Mouse (Mus musculus) retina, adult 2 months (tissue): ENCODE data around the gene Ces1a.

Experiments
- DNase-seq: peaks from one replicate; pipeline ENCODE4 v3.0.0-alpha.2; 2012; ENCODE audit warnings: low read depth, low spot score

The Ces1a gene

DNA sequence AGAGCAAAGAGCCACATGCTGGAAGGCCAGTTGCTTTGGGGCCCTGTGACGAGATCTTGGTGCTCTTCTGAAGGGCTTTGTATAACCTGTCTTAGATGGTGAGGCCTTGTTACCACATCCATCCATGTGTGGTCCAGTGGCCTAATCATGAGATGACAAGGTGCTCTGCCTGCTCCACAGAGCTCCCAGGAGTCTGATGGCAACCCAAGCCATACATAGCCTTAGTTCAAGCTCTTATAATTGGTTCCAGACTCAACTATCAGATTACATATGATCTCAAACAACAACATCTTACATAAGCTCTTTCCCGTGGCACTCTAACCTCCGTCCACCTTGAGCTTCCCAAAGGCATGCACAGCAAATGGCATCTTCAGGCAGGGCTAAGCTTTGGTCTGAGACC lies at the start of gene Ces1a:
Gene Ces1a (minus strand): TSS at position 101 of the 400 bp plus-strand sequence.
- no peak for DNase-seq

DNA sequence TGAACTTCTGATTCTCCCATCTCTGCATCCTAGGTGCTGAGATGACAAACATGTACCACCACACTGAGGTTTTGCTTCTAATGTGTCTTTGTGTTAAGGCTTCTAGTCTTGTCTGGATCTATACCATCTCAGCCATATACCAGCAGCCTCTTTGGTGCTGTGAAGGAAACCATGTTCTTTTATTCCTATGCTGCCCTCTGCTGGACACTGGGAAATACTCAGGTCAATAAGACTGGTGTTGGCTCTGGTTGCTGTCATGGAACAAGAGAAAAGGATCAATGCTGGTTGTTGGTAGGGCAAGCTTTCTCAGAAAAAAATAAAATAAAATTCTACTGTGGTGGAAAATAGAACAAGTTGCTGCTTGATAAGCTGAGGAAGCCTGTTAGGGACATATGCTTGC lies 47.4 kb upstream of the Ces1a start:
- DNase-seq = peak; percentile 13

DNA sequence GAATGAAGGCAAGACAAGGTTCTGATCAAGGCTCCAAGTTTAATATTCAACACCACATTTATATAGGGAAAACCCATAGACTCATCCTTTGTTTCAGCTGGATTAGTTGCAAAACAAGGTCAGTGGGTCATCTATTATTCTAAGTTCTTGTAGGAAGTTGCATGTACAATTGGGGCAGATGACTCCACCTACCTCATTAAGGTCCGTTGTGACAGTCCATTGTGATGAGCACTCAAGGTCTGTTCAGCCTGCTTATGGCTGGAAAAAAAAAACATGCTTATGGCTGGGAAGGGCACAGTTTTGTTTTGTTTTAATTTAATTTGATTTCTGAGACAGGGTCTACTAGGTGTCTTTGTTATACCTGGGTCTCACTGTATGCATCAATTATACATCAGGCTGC lies 43.3 kb upstream of the Ces1a start:
- DNase-seq = no peak

DNA sequence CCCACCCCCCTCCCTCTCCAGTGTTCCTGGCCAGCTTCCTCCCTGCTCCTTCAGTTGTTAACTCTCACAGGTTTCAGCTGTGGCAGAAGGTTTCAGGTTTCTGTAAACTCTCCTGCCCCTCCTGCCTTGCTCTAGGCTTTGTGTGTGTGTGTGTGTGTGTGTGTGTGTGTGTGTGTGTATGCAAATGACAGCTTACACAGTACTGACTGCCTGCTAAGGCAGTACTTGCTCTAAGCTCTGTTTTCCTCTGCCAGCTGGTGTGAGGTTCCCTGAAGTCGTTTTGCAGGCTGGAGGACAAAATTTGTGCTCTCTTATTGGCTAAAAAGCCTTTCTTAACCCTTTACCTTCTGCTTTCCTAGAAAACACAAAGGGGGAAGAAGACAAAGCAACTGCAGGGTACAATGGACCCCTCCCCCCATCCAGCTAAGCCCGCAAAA lies 40.7 kb upstream of the Ces1a start:
- no peak for DNase-seq

DNA sequence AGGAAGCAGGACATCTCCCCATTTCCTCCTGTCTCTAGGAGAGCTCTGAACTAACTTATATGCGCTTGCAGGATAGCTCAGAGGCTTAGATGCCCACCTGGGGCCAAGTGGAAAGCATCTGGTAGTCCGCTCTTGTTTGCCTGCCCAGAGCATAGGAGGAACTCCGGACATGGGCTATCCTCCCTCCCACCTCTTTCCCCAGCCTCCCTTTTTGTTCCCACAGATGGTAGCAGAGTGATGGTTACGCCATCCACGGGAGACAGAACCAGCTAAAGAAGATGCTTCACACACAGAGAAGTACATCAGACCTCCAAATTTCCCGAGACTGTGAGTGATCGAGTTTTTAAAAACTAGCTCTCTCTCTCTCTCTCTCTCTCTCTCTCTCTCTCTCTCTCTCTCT lies 40.2 kb upstream of the Ces1a start:
- DNase-seq = no peak

DNA sequence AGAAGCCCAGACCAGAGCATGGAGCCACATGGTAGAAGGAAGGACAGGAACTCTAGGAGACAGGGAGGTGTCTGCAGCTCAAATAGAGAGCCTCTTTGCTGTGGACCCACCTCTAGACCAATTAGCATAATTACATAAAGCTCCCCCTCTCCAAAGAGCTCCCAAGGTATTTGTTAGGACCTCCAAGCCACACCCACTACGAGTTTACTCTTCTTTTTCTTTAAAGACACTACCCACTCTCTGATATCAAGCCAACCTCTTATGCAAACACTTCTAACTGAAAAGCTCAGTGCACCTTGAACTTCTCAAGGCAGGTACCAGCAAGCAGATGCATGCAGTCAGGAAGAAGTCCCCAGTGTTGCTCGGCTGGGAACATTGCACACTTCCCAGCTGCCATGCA lies 31.9 kb upstream of the Ces1a start, which contains the start of gene Ces1b:
Gene Ces1b (minus strand): TSS at position 131 of the 400 bp plus-strand sequence.
- no peak for DNase-seq

DNA sequence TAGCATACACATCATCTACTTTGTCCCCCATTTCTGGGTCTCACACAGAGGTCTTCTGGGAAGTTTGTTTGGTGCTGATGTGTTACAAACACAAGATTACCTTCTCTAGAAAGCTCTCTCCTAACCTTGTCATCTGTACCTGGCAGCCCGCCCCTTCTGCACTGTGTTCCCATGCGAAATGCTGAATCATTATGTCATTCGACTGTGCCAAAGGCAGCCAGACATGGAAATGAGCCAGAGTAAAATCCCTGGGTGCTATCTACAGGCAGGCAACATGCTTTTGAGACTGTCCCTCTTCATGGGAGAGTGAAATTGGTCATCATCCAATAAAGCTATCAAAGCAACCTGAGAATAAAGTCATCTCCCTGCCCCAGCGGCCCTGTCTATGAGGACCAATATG lies 27.3 kb upstream of the Ces1a start:
- DNase-seq = no peak

DNA sequence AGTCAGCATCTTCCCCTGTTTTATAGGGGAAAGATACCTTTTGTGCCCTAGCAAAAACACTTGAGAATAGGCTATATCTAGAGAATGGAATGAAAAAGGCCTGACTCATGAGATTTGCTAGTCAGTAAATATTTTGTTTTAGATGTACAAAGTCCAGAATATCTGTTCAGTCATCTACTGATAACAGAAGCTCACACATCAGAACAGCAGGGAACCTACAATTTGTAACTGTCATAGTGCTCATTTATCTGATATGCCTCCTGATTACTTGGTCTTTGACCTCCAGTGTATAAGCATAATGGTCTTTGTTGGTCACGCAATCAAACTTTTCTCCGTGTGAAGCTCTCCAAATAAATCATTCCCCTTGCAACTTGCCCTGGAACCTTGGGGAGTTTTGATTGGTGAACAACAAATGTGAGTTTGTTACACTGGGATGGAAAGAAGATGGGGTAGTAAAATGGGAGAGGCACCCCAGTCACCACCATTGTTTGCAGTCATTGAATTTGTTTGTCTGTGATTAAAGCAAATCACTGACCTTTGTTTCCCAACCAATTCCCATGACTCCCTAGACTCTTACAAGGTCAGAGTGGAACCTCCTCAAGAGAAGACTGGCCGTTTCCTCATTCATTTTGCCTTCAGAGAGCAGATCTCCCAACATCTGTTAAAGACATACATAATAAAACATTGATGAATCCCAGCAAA lies 15.6 kb upstream of the Ces1a start:
- DNase-seq = no peak

DNA sequence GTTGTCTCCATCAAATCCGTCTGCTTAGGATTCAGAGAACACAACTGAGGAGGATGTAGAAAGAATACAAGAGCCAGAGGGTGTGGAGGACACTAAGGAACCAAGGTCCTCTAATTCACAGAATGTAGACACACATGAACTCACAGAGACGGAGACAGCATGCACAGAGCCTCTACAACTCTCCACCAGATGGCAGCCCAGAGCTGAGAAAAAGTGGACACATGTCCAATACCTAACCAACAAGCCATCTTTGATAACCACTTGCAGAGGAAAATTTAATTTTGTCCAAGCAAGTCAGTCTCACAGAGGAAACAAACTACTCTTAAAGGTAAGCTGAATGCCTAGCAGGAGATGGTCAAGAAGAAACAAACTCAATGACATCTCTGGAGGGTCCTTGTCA lies 11.2 kb upstream of the Ces1a start:
- peak; percentile 41 for DNase-seq

DNA sequence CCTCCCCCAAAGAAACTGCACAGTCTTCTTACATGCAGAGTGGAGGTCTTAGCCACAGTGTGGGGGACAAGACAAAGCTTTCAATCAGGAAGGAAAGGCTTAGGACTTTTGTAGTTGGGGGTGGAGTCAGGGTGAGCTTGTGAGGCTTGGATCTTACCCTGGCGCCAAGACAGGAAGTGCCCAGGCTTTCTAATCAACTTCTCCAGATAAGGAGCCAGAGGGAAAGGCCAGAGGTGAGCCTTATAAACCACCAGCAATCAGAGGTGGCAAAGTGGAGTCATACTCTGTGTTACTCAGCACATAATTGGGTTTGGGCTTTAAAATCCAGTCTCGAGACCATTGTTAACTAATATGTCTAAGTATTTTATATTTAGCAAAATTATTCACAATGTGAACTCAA lies 7.2 kb upstream of the Ces1a start:
- DNase-seq = no peak

DNA sequence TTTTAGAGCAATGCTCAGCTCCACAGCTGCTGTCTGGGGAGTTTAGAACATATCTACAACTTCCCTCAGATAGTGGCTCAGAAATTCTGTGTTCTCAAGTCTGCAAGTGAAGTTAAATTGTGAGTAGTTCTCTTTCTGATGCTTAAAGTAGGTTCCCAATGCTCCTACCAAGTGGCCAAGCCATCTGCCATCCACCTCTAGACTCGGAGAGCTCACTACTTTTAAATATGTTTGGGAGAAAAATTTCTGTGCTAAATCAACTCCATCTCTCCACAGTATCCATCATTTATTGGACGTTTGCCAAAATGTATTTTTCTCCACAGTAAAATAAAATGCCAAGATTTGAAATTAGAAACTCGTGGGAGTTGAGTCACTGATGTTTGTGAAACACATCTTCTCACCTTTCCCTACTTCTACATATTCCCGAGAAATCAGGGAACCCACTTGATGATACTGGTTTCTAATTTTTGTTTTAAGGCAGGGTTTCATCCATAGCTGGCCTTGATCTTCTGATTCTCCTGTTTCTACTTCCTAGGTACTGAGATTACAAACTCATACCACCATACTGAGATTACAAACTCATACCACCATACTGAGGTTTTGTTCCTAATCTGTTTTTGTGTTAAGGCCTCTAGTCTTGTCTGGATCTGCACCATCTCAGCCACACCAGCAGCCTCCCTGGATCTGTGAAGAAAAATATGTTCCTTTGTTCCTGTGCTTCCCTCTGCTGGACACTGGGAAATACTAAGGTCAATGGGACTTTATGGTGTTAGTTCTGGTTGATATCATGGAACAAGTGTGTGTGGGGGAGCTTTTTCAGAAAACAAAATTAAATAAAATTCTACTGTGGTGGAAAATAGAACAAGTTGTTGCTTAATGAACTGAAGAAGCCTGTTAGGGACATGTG lies 771 bp upstream of the Ces1a start:
- no peak for DNase-seq

DNA sequence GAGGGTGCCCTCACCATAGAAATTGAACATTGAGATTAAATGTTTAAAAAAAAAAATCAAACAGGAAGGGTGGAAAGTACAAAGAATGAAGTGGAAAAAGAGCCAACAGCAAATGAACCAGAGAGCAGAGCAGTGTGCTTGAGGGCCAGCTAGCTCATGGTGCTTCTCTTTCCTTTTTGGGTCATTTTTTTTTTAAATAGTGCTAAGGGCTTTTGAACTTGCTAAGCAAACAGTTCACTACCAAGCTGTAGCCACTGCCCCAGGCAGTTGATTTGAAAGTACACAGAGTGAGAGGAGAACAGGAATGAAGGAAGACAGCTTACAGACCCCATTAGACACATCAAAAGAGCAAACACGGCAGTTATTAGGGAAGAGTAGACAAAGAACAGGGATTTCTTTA lies 4.9 kb downstream of the Ces1a start:
- DNase-seq = no peak

DNA sequence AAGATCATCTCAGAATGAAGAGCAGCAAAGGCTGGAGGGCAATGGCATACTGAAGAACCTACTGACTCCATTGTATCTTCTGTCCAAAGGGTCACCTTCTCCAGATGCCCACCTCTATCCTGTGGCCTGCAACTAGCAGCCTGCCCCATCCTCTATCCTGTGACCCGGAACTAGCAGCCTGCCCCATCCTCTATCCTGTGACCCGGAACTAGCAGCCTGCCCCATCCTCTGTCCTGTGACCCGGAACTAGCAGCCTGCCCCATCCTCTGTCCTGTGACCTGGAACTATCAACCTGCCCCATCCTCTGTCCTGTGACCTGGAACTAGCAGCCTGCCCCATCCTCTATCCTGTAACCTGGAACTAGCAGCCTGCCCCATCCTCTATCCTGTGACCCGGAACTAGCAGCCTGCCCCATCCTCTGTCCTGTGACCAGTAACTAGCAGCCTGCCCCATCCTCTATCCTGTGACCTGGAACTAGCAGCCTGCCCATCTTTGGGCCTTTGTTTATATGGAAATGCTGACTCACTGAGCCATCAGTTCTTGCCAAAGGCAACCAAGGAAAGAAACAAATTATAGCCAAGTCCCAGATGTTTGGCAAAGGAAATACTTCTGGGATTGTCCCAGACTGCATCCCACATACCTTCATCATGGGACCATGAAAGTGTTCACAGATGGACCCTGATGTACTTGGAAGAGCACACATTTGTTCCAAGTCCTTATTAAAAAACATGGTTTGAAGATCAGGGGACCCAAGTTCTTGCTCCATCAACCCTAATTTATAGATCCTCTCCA lies 7.0 kb downstream of the Ces1a start:
- DNase-seq = no peak

DNA sequence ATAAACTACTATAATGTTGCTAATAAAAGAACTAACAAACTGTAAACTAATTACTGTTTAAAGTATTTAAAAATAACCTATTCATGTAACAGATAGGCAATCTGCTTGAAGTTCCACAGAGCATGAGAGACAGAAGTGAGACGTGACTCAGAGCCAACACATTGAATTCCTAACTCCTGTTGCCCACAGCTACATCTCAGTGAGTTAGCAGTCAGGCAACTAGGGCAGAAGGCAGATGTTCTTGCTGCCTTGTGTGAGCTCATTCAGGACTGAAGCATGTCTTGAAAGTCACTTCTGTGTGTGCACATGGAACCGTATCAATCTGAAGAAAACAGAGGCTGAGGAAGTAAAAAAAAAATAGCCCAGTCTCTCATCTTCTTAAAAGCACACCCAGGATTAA lies 7.7 kb downstream of the Ces1a start:
- no peak for DNase-seq

DNA sequence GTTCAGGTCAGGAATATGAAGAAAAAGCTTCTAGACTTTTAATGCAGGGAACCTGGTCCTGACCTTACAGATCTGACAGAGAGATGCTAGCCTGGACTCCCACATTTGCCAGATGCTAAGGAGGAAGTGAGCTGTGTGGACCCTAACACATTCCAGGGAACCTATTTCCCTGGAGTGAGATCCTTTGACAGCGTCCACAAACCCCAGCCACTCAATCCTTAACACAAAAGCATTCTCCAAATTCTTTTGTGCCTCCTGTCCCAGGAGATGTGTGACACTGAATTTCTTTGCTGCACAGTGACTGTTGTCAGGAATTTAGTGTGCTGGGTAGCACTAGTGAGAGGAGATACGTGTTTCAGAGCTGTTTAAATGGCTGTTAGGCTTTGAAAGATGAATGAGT lies 9.2 kb downstream of the Ces1a start:
- DNase-seq = no peak

DNA sequence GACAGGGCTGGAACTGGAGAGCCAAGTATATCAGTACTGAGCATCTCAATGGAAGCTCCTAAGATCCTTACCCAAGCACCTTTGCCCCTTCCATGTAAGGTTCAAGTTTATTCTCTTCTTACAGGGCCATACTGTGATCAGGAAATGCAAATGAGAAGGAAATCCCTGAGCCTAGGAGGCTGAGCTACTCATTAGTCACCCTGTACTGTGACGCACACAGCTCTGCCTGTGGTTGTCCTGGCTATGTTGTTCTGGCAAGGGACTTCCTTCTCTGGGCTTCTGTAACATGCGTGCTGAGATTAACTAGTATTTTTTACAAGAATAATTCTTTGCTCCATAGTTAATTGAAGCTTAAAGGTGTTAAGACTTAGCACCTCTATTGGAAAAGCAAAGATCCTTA lies 17.3 kb downstream of the Ces1a start:
- DNase-seq = no peak

DNA sequence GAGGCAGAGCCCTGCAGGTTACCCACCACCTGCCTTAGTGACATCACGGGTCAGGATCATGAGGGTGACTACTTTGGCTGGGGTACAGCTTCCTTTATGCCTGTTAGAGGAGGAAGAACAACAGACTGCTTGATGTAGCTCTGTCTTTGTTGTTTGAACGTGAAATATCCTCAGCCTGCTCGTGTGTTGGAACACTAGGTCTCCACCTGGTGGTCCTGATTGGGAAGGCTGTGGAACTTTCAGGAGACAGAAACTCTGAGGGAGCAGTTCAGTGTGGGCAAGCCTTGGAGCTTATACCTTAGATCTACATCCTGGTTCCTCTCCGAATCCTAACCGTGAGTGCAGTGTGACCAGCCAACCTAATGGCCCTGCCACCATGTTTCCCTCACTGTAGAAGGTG lies 26.3 kb downstream of the Ces1a start:
- DNase-seq = no peak

DNA sequence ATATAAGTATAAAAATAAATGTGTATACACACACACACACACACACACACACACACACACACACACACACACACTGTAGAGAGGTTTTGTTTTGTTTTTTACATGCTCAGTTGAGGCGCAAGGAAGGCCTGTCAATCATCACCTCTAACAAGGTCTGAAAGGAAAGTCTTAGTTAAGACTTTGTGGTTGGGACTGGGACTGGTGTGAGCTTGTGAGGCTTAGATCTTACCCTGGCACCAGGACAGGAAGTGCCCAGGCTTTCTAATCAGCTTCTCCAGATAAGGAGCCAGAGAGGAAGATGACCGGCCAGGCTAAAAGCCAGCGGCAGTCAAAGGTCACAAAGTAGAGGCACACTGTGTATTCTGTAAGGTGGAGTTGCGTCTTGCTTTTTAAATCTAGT lies 33.7 kb downstream of the Ces1a start:
- no peak for DNase-seq

DNA sequence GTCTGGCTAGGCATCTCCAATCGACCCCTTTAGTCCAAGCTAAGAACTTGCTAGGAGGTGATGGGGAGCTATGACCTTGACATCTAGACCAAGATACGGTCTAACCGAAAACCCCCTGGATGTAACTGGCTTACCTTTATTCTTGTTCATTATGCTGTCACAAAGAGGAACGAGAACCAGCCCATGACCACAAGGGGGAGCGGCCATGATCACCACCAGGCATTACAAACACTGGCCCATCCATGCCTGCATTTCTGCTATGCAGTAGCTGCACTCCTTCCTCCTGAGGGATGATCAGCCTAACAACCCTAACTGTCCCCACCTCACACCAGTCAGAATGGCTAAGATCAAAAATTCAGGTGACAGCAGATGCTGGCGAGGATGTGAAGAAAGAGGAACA lies 35.8 kb downstream of the Ces1a start:
- DNase-seq = no peak

DNA sequence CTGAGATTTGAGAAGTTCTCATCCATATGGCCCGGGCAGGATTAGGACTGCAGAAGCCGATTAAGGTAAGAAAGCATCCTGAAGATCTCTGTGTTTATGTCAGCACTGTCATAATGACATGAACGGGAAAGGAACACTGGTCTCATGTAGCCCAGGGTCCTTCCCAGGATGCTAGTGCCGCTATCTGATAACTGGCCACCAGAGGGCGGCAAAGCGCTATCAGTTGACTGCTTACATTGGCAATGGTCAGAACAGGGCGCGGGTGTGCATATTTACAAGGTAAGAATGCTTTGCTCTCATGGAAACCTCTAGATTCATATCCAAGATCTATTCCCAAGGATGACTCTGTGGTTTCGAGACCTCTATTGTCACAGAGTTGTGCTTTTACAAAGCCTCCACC lies 36.6 kb downstream of the Ces1a start:
- peak; percentile 66 for DNase-seq

DNA sequence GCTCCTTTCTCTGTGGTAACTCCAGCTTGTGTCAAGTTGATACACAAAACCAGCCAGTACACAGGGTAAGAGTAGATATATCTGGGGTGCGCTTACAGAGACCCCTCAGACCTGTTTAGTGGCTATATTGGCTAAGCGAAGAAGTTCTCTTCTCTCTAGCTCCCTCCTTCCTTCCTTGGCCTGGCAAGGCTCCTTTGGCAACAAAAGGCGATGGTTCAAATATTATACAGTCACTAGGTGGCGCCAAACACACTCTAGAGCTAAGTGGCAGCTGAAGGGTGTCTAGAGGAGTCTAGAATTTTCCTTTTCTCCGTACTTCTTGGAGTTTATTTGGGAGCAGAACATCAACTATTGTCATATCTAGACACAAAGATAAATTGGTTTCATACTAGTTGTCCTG lies 37.7 kb downstream of the Ces1a start:
- peak; percentile 33 for DNase-seq

DNA sequence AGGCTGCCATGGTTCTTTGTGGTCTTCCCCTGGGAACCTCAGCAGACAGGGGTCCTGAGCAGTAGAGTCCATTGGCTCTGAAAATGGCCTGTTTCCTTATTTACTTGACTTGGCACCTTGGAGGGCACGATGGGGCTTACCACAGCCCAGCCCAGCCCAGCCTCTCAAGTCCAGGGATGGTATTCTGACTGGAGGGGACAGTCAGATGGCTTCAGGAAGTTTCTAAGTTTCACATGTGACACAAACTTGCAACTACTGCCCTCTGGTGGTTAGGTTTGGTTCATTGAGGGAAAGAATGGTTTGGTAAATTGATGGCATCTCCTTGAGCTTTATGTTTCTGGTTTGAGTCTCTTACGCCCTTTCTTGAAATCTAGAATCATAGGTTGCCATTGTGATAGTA lies 49.4 kb downstream of the Ces1a start:
- DNase-seq = peak; percentile 43
